Mouse (Mus musculus) brown adipose tissue, adult 24 weeks (tissue): ENCODE measurements around the gene Trp53i13. TPM values are rescaled to one million over a fixed set of nuclear protein-coding genes. Genes with fewer than 3 reads are reported as not detected.
"Not testable (repeated sequence)": the region's sequence is repeated elsewhere in the genome, so short reads cannot be mapped to it uniquely, and the experiment has no call there.

Experiments
- H3K27ac ChIP-seq: fragments of 200-500 bp; replicated peaks from 2 replicates; pipeline ENCODE4 v1.5.1; 2012; ENCODE audit warnings: low read depth, mild to moderate bottlenecking, low read length
- H3K4me1 ChIP-seq: fragments of 200-500 bp; 2 replicates; pipeline ENCODE4 v1.6.1; 2012; ENCODE audit warnings: low read length, mixed read lengths; ENCODE audit not compliant: control insufficient read depth, insufficient read depth, insufficient read length
- H3K4me3 ChIP-seq: fragments of 200-500 bp; 2 replicates; pipeline ENCODE4 v1.5.1; 2012; ENCODE audit warnings: low read depth, mild to moderate bottlenecking, low read length, moderate library complexity; ENCODE audit not compliant: insufficient read depth
- polyA plus RNA-seq: library from polyadenylated mRNA; stranded (reverse); fragments of >200 nt; gene quantifications from 2 replicates; pipeline ENCODE4 v1.2.4, GENCODE M21; 2012; ENCODE audit not compliant: missing spikeins, insufficient read depth, insufficient read length

Trp53i13 gene
- polyA plus RNA-seq = 7.7 and 8.4 TPM in 2 replicates

DNA sequence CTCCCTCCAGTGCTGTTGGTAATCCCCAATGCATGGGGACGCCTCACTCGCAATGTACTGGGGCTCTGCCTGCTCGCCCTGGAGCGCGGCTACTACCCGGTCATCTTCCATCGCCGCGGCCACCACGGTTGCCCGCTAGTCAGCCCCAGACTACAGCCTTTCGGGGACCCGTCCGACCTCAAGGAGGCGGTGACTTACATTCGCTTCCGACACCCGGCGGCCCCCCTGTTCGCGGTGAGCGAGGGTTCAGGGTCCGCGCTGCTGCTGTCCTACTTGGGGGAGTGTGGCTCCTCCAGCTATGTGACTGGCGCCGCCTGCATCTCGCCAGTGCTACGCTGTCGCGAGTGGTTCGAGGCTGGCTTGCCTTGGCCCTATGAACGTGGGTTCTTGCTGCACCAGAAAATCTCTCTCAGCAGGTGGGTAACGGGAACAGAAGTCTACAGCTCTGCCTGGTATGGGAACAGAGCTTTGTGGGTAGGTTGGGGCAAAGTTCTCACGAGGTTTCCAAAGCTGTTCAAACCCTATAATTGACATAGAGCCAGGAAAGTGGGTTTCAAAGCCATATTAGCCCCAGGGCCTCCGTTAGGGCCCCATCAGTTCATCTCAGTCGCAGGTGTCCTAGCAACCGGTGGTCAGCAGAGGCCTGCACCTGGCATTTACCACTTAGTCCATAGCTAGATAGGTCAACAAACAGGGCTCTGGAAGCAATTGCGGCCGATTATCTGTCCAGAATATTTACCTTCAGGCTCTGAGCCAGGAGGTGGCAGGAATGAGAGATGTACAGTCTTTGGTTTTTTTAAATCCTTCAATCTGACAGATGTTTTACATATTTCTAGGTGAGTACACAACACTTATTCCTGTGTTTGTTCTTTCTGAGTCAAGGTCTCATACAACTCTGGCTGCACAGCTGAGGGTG lies at the start of gene Trp53i13:
Gene Trp53i13 (minus strand): TSS at position 344 of the 916 bp plus-strand sequence.
- peak within 1 kb of the TSS; percentile 36; the same call in 1 of the 2 replicates for H3K27ac ChIP-seq
- peaks cover 15% of the 10 kb centered on the region for H3K4me1 ChIP-seq
- peak within 1 kb of the TSS; percentile 82 for H3K4me3 ChIP-seq

DNA sequence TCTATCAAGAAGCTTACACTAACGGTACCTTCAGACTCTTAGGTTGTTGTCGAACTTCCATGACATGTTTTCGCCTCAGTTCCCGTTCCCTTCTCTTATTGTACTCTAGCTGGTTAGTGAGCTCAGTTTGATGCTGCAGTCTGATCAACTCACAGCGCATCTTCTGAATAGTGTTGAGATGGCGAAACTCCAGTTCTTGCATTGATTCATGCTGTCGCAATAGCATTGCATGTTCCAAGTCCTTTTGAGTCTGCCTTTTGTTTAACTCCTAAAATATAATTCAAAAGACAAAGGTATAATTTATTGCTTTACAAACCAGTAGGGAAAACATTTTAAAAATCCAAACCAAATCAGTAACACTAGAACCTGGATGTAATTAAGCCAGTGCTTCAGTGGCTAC lies 29.5 kb upstream of the Trp53i13 start:
- no peaks in the 10 kb centered on the region for H3K4me1 ChIP-seq
- no peak overlapping the region for H3K27ac ChIP-seq
- no peak overlapping the region for H3K4me3 ChIP-seq

DNA sequence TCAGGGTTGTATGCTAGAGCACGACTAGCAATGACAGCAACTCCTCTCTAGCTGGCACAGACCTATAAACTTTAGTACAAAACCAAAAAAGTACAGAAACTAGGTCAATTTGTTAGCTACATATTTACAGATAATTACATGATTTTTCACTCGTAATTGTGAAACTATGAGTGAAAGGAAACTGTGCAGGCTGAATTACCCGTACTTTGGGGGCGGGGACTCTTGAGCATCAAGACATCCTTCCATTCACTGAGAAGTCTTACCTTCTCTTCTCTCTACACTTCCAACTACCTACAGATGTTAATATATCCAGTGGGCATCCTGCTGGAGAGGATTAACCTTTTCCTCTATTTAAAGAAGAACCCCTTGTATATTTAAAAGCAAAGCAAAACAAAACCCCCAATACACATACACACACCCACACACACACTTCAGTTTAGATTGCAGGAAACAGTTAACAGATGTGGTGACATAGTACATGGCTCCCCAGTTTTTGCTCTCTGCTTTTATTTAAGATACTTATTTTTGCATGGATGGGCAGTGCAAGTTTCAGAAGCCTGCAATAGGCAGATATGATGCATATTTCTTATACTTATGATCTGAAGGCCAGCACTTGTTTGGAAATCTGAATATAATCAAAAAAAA lies 16.5 kb upstream of the Trp53i13 start:
- Histone ChIP-seq H3K4me3 (no peak overlapping the region), H3K27ac (no peak overlapping the region), H3K4me1 (no peaks in the 10 kb centered on the region)

DNA sequence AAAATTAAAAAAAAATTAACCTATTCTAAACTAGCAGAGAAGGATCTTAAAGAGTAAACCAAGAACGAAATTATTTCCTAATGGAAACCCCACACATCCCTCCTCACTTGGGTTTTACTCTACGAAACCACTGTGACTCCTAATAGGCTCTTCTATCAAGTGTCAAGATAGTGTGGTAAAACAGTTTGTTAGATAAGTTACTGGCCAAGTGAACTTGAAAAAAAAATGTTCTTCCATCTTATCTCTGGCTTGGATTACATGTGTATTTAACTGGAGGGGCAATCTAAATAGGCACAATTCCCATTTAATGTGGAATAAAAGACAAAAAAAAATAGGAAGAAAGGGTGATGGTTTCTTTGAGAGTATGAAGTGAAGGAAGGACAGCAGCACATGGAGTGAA lies 15.1 kb upstream of the Trp53i13 start:
- H3K4me3 ChIP-seq = no peak overlapping the region
- no peaks in the 10 kb centered on the region for H3K4me1 ChIP-seq
- no peak overlapping the region for H3K27ac ChIP-seq

DNA sequence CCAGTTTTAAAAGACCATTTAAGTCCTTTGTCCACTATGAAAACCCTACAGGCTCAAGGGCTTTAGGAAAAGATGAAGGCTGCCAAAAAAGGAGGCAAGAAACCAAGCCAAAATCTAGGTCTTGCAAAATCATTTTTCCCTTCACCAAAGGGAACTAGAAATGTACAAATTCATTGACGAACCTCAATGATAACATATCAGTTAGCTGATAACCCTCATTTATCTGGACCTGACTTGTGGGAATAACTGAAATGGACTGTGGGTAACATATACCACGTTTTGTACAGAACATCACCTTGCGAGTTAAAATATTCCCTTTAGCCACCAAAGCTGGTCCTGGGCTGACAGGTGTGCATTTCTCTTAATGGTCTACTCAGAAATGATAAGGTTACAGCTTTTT lies 13.9 kb upstream of the Trp53i13 start:
- Histone ChIP-seq H3K4me3 (no peak overlapping the region), H3K4me1 (no peaks in the 10 kb centered on the region), H3K27ac (no peak overlapping the region)

DNA sequence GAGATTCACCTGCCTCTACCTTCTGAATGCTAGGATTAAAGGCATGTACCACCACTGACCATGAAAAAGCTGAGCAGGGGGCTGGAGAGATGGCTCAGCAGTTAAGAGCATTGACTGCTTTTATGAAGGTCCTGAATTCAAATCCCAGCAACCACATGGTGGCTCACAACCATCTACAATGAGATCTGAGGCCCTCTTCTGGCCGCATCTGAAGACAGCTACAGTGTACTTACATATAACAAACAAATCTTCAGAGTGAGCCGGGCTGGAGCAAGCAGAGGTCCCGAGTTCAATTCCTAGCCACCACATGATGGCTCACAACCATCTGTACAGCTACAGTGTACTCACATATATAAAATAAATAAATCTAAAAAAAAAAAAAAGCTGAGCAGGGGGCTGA lies 12.6 kb upstream of the Trp53i13 start:
- not testable (repeated sequence) for H3K4me3 ChIP-seq, H3K27ac ChIP-seq, H3K4me1 ChIP-seq

DNA sequence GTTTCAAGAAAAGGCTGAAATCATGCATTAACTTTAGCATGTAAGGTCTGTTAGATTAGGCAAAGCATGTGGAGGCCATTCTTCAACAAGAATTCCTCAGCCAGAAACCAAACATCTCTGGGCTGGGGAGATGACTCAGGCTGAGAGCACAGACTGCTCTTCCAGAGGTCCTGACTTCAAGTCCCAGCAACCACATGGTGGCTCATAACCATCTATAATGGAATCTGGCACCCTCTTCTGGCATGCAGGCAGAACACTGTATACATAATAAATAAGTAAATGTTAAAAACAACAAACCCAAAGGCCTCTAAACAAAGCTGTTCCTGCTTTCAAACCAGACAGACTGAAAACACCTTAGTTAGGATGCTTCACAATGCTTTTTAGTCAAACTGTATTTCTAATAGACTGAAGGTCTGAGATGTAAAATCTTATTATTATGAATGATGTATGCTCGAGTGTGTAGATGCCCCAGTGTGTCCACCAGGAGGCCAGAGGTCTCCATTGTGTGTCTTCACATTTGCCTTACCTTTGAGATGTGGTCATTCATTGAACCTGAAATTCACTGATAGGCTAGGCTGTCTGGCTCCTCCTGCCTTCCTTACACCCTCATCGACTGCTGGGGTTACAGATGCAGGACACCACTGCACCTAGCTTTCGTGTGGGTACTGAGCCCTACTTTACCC lies 10.2 kb upstream of the Trp53i13 start:
- no peaks in the 10 kb centered on the region for H3K4me1 ChIP-seq
- no peak overlapping the region for H3K4me3 ChIP-seq
- H3K27ac ChIP-seq = no peak overlapping the region

DNA sequence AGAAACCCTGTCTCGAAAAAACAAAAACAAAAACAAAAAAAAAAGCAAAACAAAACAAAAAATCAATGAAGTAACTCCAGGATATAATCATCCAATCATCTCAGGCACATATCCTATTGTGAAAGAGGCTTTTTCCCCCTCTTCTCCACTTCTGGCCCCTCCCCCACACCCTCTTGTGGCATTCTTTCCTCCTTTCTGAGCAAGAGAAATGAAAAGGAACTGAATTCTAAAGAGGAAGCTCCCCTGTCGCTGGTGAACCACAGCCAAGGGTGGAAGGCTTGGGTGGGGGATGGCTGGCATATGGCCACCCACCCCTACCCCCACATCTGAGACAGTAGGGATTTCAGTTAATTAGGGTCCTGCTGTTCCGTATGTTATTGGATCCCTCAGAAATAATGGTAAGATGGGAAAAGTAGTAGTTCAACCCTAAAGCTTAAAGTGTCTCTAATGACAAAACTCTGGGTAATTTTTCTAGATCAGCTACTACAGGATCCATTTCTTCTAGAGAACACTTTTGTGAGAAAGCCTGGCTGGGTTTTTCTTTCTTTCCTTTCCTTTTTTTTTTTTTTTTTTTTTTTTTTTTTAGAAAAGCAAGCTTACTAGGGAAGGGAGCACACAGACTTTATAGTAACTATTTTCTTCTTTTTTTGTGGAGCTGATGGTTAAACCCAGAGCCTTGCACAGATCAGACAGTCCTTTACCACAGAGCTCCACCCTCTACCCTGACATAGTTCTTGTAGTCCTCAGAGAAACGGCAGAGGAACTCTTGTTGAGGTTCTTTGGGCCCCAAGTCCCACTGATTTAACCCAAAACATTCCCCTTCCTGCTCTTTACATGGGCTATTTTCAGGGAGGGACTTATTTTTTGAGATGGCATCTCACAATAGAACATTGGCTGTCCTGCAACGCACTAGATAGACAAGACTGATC lies 5.1 kb upstream of the Trp53i13 start:
- peaks cover 5% of the 10 kb centered on the region; the same call in 1 of the 2 replicates for H3K4me1 ChIP-seq
- H3K27ac ChIP-seq = no peak overlapping the region
- no peak overlapping the region for H3K4me3 ChIP-seq

DNA sequence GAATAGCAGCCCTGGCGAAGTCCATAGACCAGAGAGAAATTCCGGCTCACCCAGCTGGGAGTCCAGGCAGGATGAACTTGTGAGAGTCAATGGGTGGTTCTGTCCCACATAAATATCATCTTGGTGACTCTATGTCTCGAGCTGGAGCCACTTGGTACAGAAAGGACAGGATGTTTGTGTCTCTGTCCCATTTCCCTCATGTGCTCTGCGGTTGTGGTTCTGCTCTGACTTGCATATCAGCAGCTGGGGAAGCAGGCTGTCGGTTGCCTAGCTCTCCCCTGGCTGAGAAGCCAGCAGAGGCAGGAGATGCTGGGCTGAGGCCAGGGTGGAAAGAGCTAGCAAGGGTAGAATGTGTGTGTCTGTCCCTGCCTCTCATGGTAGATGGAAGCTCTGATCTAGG lies 3.3 kb upstream of the Trp53i13 start, which contains the start of gene Gm10392:
Gene Gm10392 (minus strand): TSS at position 156 of the 400 bp plus-strand sequence.
- Histone ChIP-seq H3K4me1 (peaks cover 9% of the 10 kb centered on the region), H3K4me3 (no peak within 1 kb of the TSS), H3K27ac (no peak within 1 kb of the TSS)

DNA sequence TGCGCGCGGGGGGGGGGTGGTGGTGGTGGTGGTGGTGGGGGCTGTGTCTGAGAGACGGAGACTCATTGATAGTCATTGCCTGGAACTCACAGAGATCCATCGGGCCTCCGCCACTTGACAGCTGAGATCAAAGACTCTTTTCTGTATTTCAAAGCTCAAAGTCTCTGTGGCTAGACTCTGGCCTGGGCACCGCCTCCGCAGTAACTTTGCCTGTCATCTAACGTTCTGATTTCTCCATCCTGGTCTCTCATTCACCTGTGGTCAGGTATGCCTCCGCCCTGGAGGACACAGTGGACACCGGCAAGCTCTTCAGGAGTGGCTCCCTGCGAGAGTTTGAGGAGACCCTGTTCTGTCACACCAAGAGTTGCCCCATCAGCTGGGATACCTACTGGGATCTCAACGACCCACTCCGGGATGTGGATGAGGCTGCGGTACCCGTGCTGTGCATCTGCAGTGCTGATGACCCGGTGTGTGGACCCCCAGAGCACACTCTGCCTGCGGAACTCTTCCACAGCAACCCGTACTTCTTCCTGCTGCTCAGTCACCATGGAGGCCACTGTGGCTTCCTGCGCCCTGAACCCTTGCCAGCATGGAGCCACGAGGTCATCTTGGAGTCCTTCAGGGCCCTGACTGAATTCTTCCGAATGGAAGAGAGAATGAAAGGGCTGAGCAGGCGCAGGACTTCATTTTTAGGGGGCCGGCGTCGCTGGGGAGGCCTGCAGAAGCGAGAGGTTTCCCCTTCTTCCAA lies 2.4 kb upstream of the Trp53i13 start:
- Histone ChIP-seq H3K27ac (no peak overlapping the region), H3K4me1 (peaks cover 9% of the 10 kb centered on the region), H3K4me3 (no peak overlapping the region)

DNA sequence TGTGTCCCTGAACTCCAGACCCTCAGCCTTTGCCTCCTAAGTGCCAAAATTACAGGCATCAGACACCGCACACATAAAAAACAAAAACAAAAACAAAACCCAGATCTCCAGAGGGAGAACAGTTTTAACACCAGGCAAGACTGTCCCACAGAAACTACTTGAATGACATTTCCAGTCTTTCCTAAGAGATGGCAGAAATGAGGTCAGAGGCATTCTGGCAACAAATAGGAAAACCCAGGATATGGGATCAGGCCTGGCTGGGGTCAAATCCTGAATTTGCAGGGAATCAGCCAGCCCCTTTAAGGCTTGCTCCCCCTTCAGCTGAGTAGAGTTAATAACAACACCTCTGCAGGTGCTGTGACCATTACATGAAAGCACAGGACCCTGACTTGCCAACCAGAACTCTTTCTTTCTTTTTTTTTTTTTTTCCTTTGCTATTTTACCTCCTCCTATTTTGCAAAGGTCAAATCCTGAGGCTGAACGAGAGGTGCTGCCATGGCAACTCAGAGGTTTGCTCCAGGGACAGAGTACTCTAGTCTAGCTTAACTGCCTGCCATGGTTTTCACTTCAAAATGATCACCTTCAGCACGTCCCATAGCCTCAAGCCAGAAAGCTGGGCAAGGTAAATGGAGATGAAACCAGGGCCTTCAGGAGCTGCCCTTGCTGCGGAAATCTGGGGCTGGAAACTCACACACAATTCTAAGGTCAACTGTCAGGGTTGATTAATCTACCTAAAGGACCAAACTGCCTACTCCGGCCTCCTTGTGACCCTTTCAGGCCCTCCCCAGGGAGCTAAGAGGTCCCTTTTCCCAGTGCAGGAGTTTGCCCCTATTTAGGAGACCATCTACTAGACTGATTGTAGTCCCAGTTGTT lies 1.0 kb upstream of the Trp53i13 start:
- peak overlapping the region; percentile 36; the same call in 1 of the 2 replicates for H3K27ac ChIP-seq
- peaks cover 15% of the 10 kb centered on the region for H3K4me1 ChIP-seq
- H3K4me3 ChIP-seq = peak overlapping the region; percentile 82

DNA sequence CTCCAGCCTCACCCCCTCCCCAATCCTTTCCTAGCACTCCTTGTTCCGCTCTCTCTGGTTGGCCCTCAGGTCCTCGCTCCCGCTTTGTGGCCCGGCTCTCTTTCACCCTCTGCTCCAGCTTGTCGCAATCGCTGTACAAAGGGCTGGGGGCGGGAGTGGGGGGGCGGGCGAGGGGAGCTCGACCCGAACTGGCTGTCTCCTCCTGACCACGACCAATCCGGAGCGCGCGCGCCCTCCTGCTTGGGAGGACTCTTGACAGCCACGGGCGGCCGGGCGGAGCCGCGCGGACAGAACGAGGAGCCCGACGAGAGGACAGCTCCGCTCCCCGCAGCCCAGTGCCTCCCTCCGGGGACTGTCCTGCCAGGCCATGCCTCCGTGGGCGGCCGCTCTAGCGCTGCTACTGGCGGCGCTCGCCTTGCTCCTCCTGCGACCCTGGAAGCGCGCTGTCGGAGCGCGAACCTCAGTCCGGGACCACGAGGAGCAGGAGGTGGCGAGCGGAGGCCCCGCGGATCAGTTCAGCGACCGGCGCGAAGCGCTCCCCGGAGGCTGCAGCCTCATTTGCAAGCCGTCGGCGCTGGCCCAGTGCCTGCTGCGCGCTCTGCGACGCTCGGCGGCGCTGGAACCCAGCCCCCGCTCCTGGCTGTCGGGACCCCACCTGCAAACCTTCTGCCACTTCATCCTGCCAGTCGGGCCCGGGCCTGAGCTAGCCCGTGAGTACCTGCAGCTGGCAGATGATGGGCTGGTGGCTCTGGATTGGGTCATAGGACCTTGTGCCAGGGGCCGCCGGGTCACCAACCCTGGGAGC lies 746 bp downstream of the Trp53i13 start, which contains the start of gene Abhd15:
Gene Abhd15 (plus strand): TSS at position 290 of the 805 bp plus-strand sequence.
- H3K27ac ChIP-seq = peak within 1 kb of the TSS; percentile 76
- H3K4me3 ChIP-seq = peak within 1 kb of the TSS; percentile 82
- peaks cover 15% of the 10 kb centered on the region for H3K4me1 ChIP-seq
